Comparison of ENCODE assay signal across 8 mouse cellular contexts in the genomic region with DNA sequence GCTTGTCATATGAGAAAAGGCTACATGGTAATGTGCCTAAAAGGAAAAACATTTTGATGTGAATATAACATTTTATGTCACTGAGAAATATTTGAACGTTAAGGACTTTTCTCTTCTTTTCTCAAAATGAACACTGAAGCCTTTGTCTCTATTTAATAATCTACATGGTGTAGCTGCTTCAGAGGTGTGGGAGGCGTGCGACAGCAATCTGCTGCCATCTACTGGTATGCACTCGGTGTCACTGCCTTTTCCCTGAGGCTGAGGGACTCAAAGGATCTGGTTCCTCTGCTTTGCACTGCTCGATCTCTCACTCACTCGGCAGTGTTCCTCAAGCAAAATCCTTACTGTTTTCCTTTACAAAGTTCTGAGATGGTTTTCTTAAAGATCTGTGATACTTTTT. TPM values are rescaled to one million over a fixed set of nuclear protein-coding genes. Genes with fewer than 3 reads are reported as not detected.
A peak's percentile ranks its signal among the peaks of the same experiment; 100 is the strongest.
DNase-seq lines count a peak whose midpoint lies in the region; ATAC-seq and TF ChIP-seq lines count a peak whose summit lies in the region.

No protein-coding gene starts in this region.

- intact Hi-C loops in heart, postnatal 25 days (cut with DNase I) = loop anchor here (1.0 to 10.0 kb wide), 4 partner anchors 367 to 811 kb away; no protein-coding TSS in a partner anchor

- peak; percentile 95 to 99 (median 98) for TF ChIP-seq CTCF in MEL (IDR thresholded peaks at IDR 0.05 in 2 of 3, conservative IDR thresholded peaks at IDR 0.05 in 1 of 3; ENCODE audit: control insufficient read depth in 1 of 3, insufficient read depth in 1 of 3, low read depth in 2 of 3, low read length in 3 of 3, poor library complexity in 1 of 3, severe bottlenecking in 1 of 3)
- TF ChIP-seq CTCF in lung, embryonic 14.5 days (IDR thresholded peaks at IDR 0.05; ENCODE audit: low read depth) = peak; percentile 97
- peak; percentile 64; the same call in 1 of the 2 replicates for TF ChIP-seq CTCF in thymus, adult 2 months (IDR thresholded peaks at IDR 0.05; ENCODE audit: borderline replicate concordance, control insufficient read depth, extremely low read depth, insufficient read depth, low read length, poor library complexity)

- no peak for TF ChIP-seq EP300 in MEL (IDR thresholded peaks at IDR 0.05; ENCODE audit: low read depth in 1 of 2, low read length in 2 of 2)

- no peak overlapping the region for H3K4me2 ChIP-seq in forebrain, embryonic 15.5 days (replicated peaks)
- H3K4me2 ChIP-seq in lung, embryonic 14.5 days = no peak overlapping the region

- peak; percentile 85 for DNase-seq in MEL (ENCODE audit: low read depth, low spot score)
- peak; percentile 86 for DNase-seq in cerebellum, adult 11 months
- peak; percentile 16 for DNase-seq in heart, postnatal 25 days (ENCODE audit: low spot score)
- DNase-seq in layer of hippocampus, adult 11-12 months (ENCODE audit: low spot score) = peak; percentile 88
- peak; percentile 93 for DNase-seq in lung, embryonic 14.5 days
- DNase-seq in ovary, postnatal 10 days (ENCODE audit: low spot score) = peak; percentile 30
- peak; percentile 67 for DNase-seq in thymus, adult 2 months

- ATAC-seq in forebrain, embryonic 15.5 days (replicated peaks) = peak; percentile 91
- ATAC-seq in lung, embryonic 14.5 days (ENCODE audit: insufficient read depth) = peak; percentile 95

- WGBS in forebrain, embryonic 15.5 days = 3% methylated on average over 6 of the region's 6 CpGs
- 3% methylated on average over 6 of the region's 6 CpGs for WGBS in lung, embryonic 14.5 days
- 13% methylated on average over 6 of the region's 6 CpGs for WGBS in thymus, adult 2 months

- TF ChIP-seq RAD21 in MEL (IDR thresholded peaks at IDR 0.05; ENCODE audit: low read depth, low read length) = no peak; the same call in none of the 2 replicates

- no peaks in the 10 kb centered on the region for H3K27me3 ChIP-seq in MEL (ENCODE audit: control insufficient read depth in 1 of 2, insufficient read depth in 2 of 2, low read length in 2 of 2)
- H3K27me3 ChIP-seq in forebrain, embryonic 15.5 days = peaks cover 17% of the 10 kb centered on the region
- no peaks in the 10 kb centered on the region for H3K27me3 ChIP-seq in lung, embryonic 14.5 days (ENCODE audit: insufficient read depth, low read length)
- H3K27me3 ChIP-seq in thymus, adult 2 months (ENCODE audit: control insufficient read depth, insufficient read depth, low read length) = no peaks in the 10 kb centered on the region

- H3K79me2 ChIP-seq in MEL (ENCODE audit: control insufficient read depth, insufficient read depth, low read length, poor library complexity) = no peaks in the 10 kb centered on the region

- H3K27ac ChIP-seq in MEL (ENCODE audit: control insufficient read depth, low read depth, low read length) = no peak overlapping the region
- peak overlapping the region; percentile 71; the same call in 1 of the 2 replicates for H3K27ac ChIP-seq in forebrain, embryonic 15.5 days (replicated peaks)
- no peak overlapping the region for H3K27ac ChIP-seq in lung, embryonic 14.5 days (ENCODE audit: low read depth)
- H3K27ac ChIP-seq in thymus, adult 2 months (ENCODE audit: control insufficient read depth, insufficient read depth, low read length) = no peak overlapping the region

- no peaks in the 10 kb centered on the region for H3K9me3 ChIP-seq in MEL (replicated peaks; ENCODE audit: insufficient read depth, low read length)
- H3K9me3 ChIP-seq in forebrain, embryonic 15.5 days = no peaks in the 10 kb centered on the region
- no peaks in the 10 kb centered on the region for H3K9me3 ChIP-seq in lung, embryonic 14.5 days (ENCODE audit: low read depth, low read length)

- no peak overlapping the region for H3K4me3 ChIP-seq in MEL (ENCODE audit: control insufficient read depth in 1 of 2, insufficient read depth in 1 of 2, low read depth in 2 of 2, low read length in 2 of 2)
- no peak overlapping the region for H3K4me3 ChIP-seq in forebrain, embryonic 15.5 days
- no peak overlapping the region for H3K4me3 ChIP-seq in lung, embryonic 14.5 days (ENCODE audit: low read depth, low read length)
- no peak overlapping the region for H3K4me3 ChIP-seq in thymus, adult 2 months (ENCODE audit: control insufficient read depth, insufficient read depth, low read length)

- H3K9ac ChIP-seq in MEL (ENCODE audit: control insufficient read depth, low read depth, low read length, poor library complexity, severe bottlenecking) = no peak overlapping the region
- H3K9ac ChIP-seq in forebrain, embryonic 15.5 days (replicated peaks) = 0 out of 2 replicates have a peak overlapping the region, but pooled peaks have one; percentile 6
- H3K9ac ChIP-seq in lung, embryonic 14.5 days = no peak overlapping the region

- no peaks in the 10 kb centered on the region for H3K4me1 ChIP-seq in MEL (ENCODE audit: control insufficient read depth in 1 of 2, insufficient read depth in 2 of 2, low read length in 2 of 2)
- H3K4me1 ChIP-seq in forebrain, embryonic 15.5 days = peaks cover 37% of the 10 kb centered on the region
- no peaks in the 10 kb centered on the region for H3K4me1 ChIP-seq in lung, embryonic 14.5 days (ENCODE audit: insufficient read depth)
- H3K4me1 ChIP-seq in thymus, adult 2 months (replicated peaks; ENCODE audit: control insufficient read depth, insufficient read depth, low read length) = no peaks in the 10 kb centered on the region

- TF ChIP-seq POLR2A in MEL (IDR thresholded peaks at IDR 0.05; ENCODE audit: control insufficient read depth in 1 of 2, insufficient read depth in 1 of 2, low read depth in 1 of 2, low read length in 2 of 2, poor library complexity in 1 of 2) = no peak
- no peak for TF ChIP-seq POLR2A in thymus, adult 2 months (IDR thresholded peaks at IDR 0.05; ENCODE audit: control insufficient read depth, extremely low read depth, insufficient read depth, low read length, poor library complexity)

- H3K36me3 ChIP-seq in MEL (ENCODE audit: control insufficient read depth in 1 of 2, insufficient read depth in 2 of 2, low read length in 2 of 2) = no peaks in the 10 kb centered on the region
- H3K36me3 ChIP-seq in forebrain, embryonic 15.5 days = no peaks in the 10 kb centered on the region
- H3K36me3 ChIP-seq in lung, embryonic 14.5 days (ENCODE audit: insufficient read depth) = no peaks in the 10 kb centered on the region
- H3K36me3 ChIP-seq in thymus, adult 2 months (ENCODE audit: control insufficient read depth, insufficient read depth, low read length) = no peaks in the 10 kb centered on the region

TF ChIP-seq in MEL, 35 proteins besides CTCF, POLR2A, EP300 and RAD21:
- TF ChIP-seq MAFK (IDR thresholded peaks at IDR 0.05; ENCODE audit: borderline replicate concordance, low read depth, low read length) = no peak
- TF ChIP-seq USF1 (IDR thresholded peaks at IDR 0.05; ENCODE audit: low read depth, low read length) = no peak
- TF ChIP-seq ZKSCAN1 (IDR thresholded peaks at IDR 0.05; ENCODE audit: low read depth, low read length) = no peak
- TF ChIP-seq BHLHE40 (IDR thresholded peaks at IDR 0.05; ENCODE audit: borderline replicate concordance, low read depth, low read length) = no peak
- no peak for TF ChIP-seq POLR2AphosphoS2 (IDR thresholded peaks at IDR 0.05; ENCODE audit: low read length)
- TF ChIP-seq SIN3A (IDR thresholded peaks at IDR 0.05; ENCODE audit: low read length) = peak; percentile 48; the same call in 1 of the 2 replicates
- TF ChIP-seq NELFE (IDR thresholded peaks at IDR 0.05; ENCODE audit: low read depth, low read length) = no peak
- no peak for TF ChIP-seq GABPA (IDR thresholded peaks at IDR 0.05; ENCODE audit: low read depth, low read length)
- no peak for TF ChIP-seq CHD2 (IDR thresholded peaks at IDR 0.05; ENCODE audit: low read length)
- TF ChIP-seq ZC3H11A (IDR thresholded peaks at IDR 0.05; ENCODE audit: low read depth, low read length) = peak; percentile 97
- TF ChIP-seq TAL1 (IDR thresholded peaks at IDR 0.05; ENCODE audit: low read length) = no peak
- TF ChIP-seq SMC3 (IDR thresholded peaks at IDR 0.05; ENCODE audit: low read depth, low read length) = peak; percentile 98
- 0 out of 2 replicates have a peak, but pooled peaks have one; percentile 39 for TF ChIP-seq ZNF384 (IDR thresholded peaks at IDR 0.05; ENCODE audit: low read depth, low read length)
- no peak for TF ChIP-seq POLR2AphosphoS5 (IDR thresholded peaks at IDR 0.05; ENCODE audit: borderline replicate concordance, low read depth, low read length)
- no peak for TF ChIP-seq KAT2A (conservative IDR thresholded peaks at IDR 0.05; ENCODE audit: low read depth, low read length)
- no peak for TF ChIP-seq MEF2A (IDR thresholded peaks at IDR 0.05; ENCODE audit: extremely low read depth, insufficient replicate concordance, low read depth, low read length, poor library complexity, severe bottlenecking)
- no peak for TF ChIP-seq MAZ (IDR thresholded peaks at IDR 0.05; ENCODE audit: low read depth, low read length)
- TF ChIP-seq GATA1 (IDR thresholded peaks at IDR 0.05; ENCODE audit: low read depth, low read length) = 0 out of 2 replicates have a peak, but pooled peaks have one; percentile 7
- TF ChIP-seq TBP (IDR thresholded peaks at IDR 0.05; ENCODE audit: low read depth, low read length) = 0 out of 2 replicates have a peak, but pooled peaks have one; percentile 39
TF ChIP-seq in MEL: peak in this region for 6.

RNA-seq across cellular contexts. Expression of gene Ggact, which starts 37.4 kb away (rescaled TPM):
- 47.9 and 54.0 TPM in 2 replicates for total RNA-seq in MEL (2012; rRNA removed)
- 10 to 100 TPM in 1 of 2 experiments, not detected in 1; 64.8 TPM for polyA plus RNA-seq in MEL (2012; ENCODE audit: insufficient read depth in 1 of 2, insufficient read length in 2 of 2, low read depth in 1 of 2, low replicate concordance in 2 of 2, missing spikeins in 1 of 2)
- 4.6 and 4.8 TPM in 2 replicates for polyA plus RNA-seq in forebrain, embryonic 15.5 days (2015; fragmentation: Nextera tagmentation; extraction: Ambion mirVana)
- total RNA-seq in heart, postnatal 25 days (2021) = 10 to 100 TPM; 23.8 to 27.1 TPM
- 15.5 and 16.1 TPM in 2 replicates for polyA plus RNA-seq in lung, embryonic 14.5 days (2014; fragmentation: Nextera tagmentation; extraction: Ambion mirVana)
- 29.2 and 29.4 TPM in 2 replicates for polyA plus RNA-seq in thymus, adult 2 months (2012; rRNA removed)

Comparison
In these comparisons a context has a peak if more than half of its experiments do, and no peak if none do; other contexts are left out.
1. DNase-seq: peak in every context shown above with its lines; median percentile 93 in lung, embryonic 14.5 days; 88 in layer of hippocampus, adult 11-12 months; 86 in cerebellum, adult 11 months; 85 in MEL; 67 in thymus, adult 2 months; 30 in ovary, postnatal 10 days; 16 in heart, postnatal 25 days.